Mouse (Mus musculus): ENCODE data around the gene Rfx2.

DNA sequence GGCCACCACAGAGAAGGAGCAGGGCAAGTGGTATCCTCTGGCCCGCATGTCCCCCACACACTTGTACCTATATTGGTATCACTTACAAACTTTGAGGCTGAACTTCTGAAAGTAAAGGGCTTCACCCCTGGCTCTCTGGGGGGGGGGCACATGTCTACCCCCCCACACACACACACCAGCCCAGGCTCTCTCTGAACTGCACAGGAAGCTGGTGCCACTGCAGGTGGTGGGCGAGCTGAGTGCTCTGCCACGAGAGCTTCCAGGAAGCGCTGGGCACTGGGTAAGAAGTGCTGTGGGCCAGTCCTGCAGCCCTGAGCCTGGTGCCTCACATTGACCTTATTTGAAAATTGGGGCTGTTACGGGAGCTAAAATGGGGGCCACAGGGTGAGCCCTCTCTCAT is 12.9 kb upstream of the Rfx2 start:
- TF ChIP-seq CTCF (conservative IDR thresholded peaks at IDR 0.05; ENCODE audit: low read length) (no peak), POU5F1 (IDR thresholded peaks at IDR 0.05; ENCODE audit: borderline replicate concordance, low read length) (no peak)
